Mouse (Mus musculus): ENCODE measurements around the gene BC049715.

Gene BC049715

GRCm38 (mm10) chr6:136808631-136809046 is 18.8 kb upstream of the BC049715 start:
- DNase-seq, result peak; percentile 59

- peak; percentile 45 for DNase-seq
Observed at GRCm38 (mm10) chr6:136809077-136809476, 18.3 kb upstream of the BC049715 start.

- no peak for DNase-seq
Observed at GRCm38 (mm10) chr6:136809673-136810072, 17.8 kb upstream of the BC049715 start.

- DNase-seq, result no peak
Observed at GRCm38 (mm10) chr6:136811196-136811595, 16.2 kb upstream of the BC049715 start.

GRCm38 (mm10) chr6:136813117-136813516 is 14.3 kb upstream of the BC049715 start:
- peak; percentile 41 for DNase-seq

- no peak for DNase-seq
Observed at GRCm38 (mm10) chr6:136815381-136815780, 12.0 kb upstream of the BC049715 start.

GRCm38 (mm10) chr6:136816826-136817225 is 10.6 kb upstream of the BC049715 start:
- no peak for DNase-seq

GRCm38 (mm10) chr6:136817549-136817948 is 9.9 kb upstream of the BC049715 start:
- DNase-seq, result no peak

GRCm38 (mm10) chr6:136820381-136820780 is 7.0 kb upstream of the BC049715 start:
- no peak for DNase-seq

GRCm38 (mm10) chr6:136821086-136821485 is 6.3 kb upstream of the BC049715 start:
- no peak for DNase-seq

GRCm38 (mm10) chr6:136824987-136825386 is 2.4 kb upstream of the BC049715 start:
- no peak for DNase-seq

GRCm38 (mm10) chr6:136827116-136827515 is 310 bp upstream of the BC049715 start:
- DNase-seq, result no peak

- DNase-seq, result peak; percentile 97
Observed at GRCm38 (mm10) chr6:136827881-136828561, 595 bp downstream of the BC049715 start, which contains the start of gene Wbp11. Wbp11 (minus strand) TSS chr6:136828233.

GRCm38 (mm10) chr6:136828681-136829080 is 1.3 kb downstream of the BC049715 start:
- no peak for DNase-seq

GRCm38 (mm10) chr6:136831712-136832111 is 4.3 kb downstream of the BC049715 start:
- DNase-seq, result no peak

GRCm38 (mm10) chr6:136835352-136835751 is 7.9 kb downstream of the BC049715 start, which contains the start of gene Smco3:
Smco3 (minus strand) TSS chr6:136835452.
- DNase-seq, result no peak

- DNase-seq, result no peak
Observed at GRCm38 (mm10) chr6:136837323-136837722, 9.9 kb downstream of the BC049715 start.

GRCm38 (mm10) chr6:136844903-136845302 is 17.5 kb downstream of the BC049715 start:
- DNase-seq, result no peak

- no peak for DNase-seq
Observed at GRCm38 (mm10) chr6:136845706-136846480, 18.5 kb downstream of the BC049715 start.

- no peak for DNase-seq
Observed at GRCm38 (mm10) chr6:136847267-136847666, 19.8 kb downstream of the BC049715 start.

GRCm38 (mm10) chr6:136847790-136848189 is 20.4 kb downstream of the BC049715 start:
- DNase-seq, result peak; percentile 76

- DNase-seq, result no peak
Observed at GRCm38 (mm10) chr6:136848399-136848798, 21.0 kb downstream of the BC049715 start.

GRCm38 (mm10) chr6:136848971-136849370 is 21.5 kb downstream of the BC049715 start:
- DNase-seq, result no peak

GRCm38 (mm10) chr6:136850267-136850666 is 22.8 kb downstream of the BC049715 start:
- DNase-seq, result no peak

All from kidney, postnatal 10 days (tissue).